Mouse (Mus musculus) stomach, postnatal 0 days (tissue): ENCODE measurements around the gene Arid5b. TPM values are rescaled to one million over a fixed set of nuclear protein-coding genes. Genes with fewer than 3 reads are reported as not detected.

Experiments used
- ATAC-seq: fragments of 200-750 bp; cut with Nextera tagmentation; 2 replicates; pipeline ENCODE4 v1.8.0; 2017; ENCODE audit not compliant: low FRiP score, low TSS enrichment
- DNase-seq: peaks from one replicate; pipeline ENCODE4 v3.0.0-alpha.2; 2016; ENCODE audit warnings: low spot score
- H3K27ac ChIP-seq: fragments of 300-500 bp; sonication (generic); replicated peaks from 2 replicates; pipeline ENCODE4 v1.5.1; 2014; ENCODE audit warnings: mild to moderate bottlenecking, control low read depth
- H3K27me3 ChIP-seq: fragments of 300-500 bp; sonication (generic); 2 replicates; pipeline ENCODE4 v1.6.1; 2014; ENCODE audit warnings: low read length; ENCODE audit not compliant: control insufficient read depth, insufficient read depth
- H3K36me3 ChIP-seq: fragments of 300-500 bp; sonication (generic); 2 replicates; pipeline ENCODE4 v1.6.1; 2014; ENCODE audit warnings: low read length, mixed read lengths; ENCODE audit not compliant: control insufficient read depth, insufficient read depth
- H3K4me1 ChIP-seq: fragments of 300-500 bp; sonication (generic); replicated peaks from 2 replicates; pipeline ENCODE4 v1.6.1; 2014; ENCODE audit warnings: antibody characterized with exemption; ENCODE audit not compliant: control insufficient read depth, insufficient read depth
- H3K4me2 ChIP-seq: fragments of 300-500 bp; sonication (generic); replicated peaks from 2 replicates; pipeline ENCODE4 v1.6.1; 2014; ENCODE audit warnings: low read depth, mild to moderate bottlenecking, control low read depth, moderate library complexity
- H3K4me3 ChIP-seq: fragments of 300-500 bp; sonication (generic); 2 replicates; pipeline ENCODE4 v1.5.1; 2014; ENCODE audit warnings: low read depth, low read length, control low read depth
- H3K9ac ChIP-seq: fragments of 300-500 bp; sonication (generic); 2 replicates; pipeline ENCODE4 v1.6.1; 2014; ENCODE audit warnings: mild to moderate bottlenecking, low read length, control low read depth, mixed read lengths
- H3K9me3 ChIP-seq: fragments of 300-500 bp; sonication (generic); 2 replicates; pipeline ENCODE4 v1.6.1; 2016; ENCODE audit warnings: low read length; ENCODE audit not compliant: control insufficient read depth
- CTCF ChIP-seq: IDR thresholded peaks from 2 replicates; pipeline ENCODE4 v1.5.1; 2016; ENCODE audit warnings: antibody characterized with exemption, low read depth, mild to moderate bottlenecking, moderate library complexity
- EP300 ChIP-seq: optimal IDR thresholded peaks from 2 replicates; pipeline ENCODE3; 2016; ENCODE audit warnings: antibody characterized with exemption
- WGBS: fragments of 180-500 bp; shearing (Covaris S2); extraction: QIAGEN DNeasy Blood & Tissue Kit; methylation state at CpG from one replicate; pipeline ENCODE4 v1.1.7; 2014; 5-methylcytosine and 5-hydroxymethylcytosine counted together
- polyA plus RNA-seq: library from polyadenylated mRNA; unstranded; fragments of >200 nt; fragmentation: Nextera tagmentation; extraction: Ambion mirVana; gene quantifications from 2 replicates; pipeline ENCODE4 v1.2.1, GENCODE M21; 2015

Gene Arid5b
- polyA plus RNA-seq, 1 experiment from 2014 or later: 18.3 TPM

GRCm38 (mm10) chr10:68240804-68241485 is 37.6 kb downstream of the Arid5b start:
- DNase-seq (peak; percentile 18), ATAC-seq (peak; percentile 57; the same call in 1 of the 2 replicates)
- TF ChIP-seq EP300 (no peak), CTCF (no peak)
- no peak overlapping the region for H3K4me2 ChIP-seq
- H3K27me3 ChIP-seq: no peaks in the 10 kb centered on the region
- peak overlapping the region; percentile 58; the same call in 1 of the 2 replicates for H3K27ac ChIP-seq
- H3K4me1 ChIP-seq: peaks cover 8% of the 10 kb centered on the region; the same call in 1 of the 2 replicates
- peaks cover 6% of the 10 kb centered on the region; the same call in 1 of the 2 replicates for H3K36me3 ChIP-seq
- no peaks in the 10 kb centered on the region for H3K9me3 ChIP-seq
- 69% methylated on average over 13 of the region's 13 CpGs for WGBS
- no peak overlapping the region for H3K9ac ChIP-seq
- H3K4me3 ChIP-seq: no peak overlapping the region

DNA sequence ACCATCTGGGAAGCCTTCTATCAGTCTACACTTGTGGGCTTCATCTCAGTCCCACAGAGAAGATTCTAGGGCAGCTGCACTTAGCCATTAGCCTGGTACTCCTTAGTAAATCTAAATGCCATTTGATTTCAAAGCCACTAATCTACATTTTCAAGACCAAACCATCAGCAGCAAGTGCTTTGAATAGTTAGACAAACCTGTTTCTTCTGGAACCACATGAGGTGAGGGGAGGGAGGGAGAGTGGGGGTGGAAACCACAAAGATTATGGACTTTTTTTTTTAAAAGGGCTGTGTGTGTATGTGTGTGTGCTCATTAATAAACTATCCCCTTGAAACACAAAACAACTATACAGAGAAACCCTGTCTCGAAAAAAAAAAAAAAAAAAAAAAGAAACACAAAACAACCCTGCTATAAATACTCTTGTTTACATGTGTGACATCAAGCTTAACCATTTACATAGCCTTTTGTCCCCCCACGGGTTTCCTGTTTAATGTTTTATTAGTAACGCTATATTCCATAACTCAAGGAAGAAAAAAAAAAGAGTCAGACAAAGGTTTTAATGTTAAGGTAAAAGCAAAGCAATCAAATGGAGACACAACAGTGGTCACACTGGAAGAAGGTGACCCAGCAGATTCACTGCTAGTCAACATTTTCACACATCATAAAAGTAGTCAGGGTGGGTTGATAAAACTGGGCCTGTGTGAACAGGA is 38.3 kb downstream of the Arid5b start:
- WGBS: 38% methylated on average over 3 of the region's 3 CpGs

DNA sequence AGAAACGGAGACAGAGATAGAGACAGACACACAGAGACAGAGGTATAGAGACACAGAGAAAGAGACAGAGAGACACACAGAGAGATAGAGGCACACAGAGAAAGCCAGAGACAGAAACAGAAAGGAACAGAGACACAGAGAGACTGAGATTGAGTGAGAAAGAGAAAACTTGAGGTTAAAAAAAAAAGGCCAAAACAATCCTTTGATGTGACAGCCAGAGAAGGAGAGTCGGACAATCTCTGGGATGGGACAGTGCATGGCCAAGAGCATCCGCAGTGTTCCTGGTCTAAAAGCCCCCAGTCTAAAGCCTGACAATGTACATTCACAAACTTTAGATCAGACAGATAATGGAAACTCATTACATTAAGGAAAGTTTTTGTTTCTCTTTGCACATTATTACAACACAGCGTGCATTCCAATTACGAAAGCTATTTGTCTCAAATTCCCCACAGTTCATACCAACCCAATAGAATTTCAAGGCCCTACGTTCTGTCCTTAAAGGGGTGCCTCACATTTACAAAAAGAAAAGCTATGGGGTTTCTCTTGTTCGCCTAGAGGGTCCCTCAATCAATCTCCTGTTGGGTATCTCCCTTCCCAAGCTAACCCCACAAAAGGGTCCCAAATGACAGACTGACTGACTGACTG is 39.0 kb downstream of the Arid5b start:
- no peak for ATAC-seq
- Histone ChIP-seq H3K4me3 (no peak overlapping the region), H3K27ac (peak overlapping the region; percentile 63), H3K4me1 (peaks cover 8% of the 10 kb centered on the region; the same call in 1 of the 2 replicates), H3K36me3 (peaks cover 6% of the 10 kb centered on the region; the same call in 1 of the 2 replicates), H3K9ac (no peak overlapping the region), H3K4me2 (no peak overlapping the region), H3K9me3 (no peaks in the 10 kb centered on the region), H3K27me3 (no peaks in the 10 kb centered on the region)
- 64% methylated on average over 7 of the region's 7 CpGs for WGBS
- no peak for TF ChIP-seq EP300
- no peak for TF ChIP-seq CTCF
- no peak for DNase-seq

More for the DNA sequence above, 38.3 kb downstream of the Arid5b start:
- Histone ChIP-seq H3K4me3 (no peak overlapping the region), H3K4me1 (peaks cover 8% of the 10 kb centered on the region; the same call in 1 of the 2 replicates), H3K9ac (no peak overlapping the region), H3K27me3 (no peaks in the 10 kb centered on the region), H3K27ac (peak overlapping the region; percentile 63), H3K9me3 (no peaks in the 10 kb centered on the region), H3K36me3 (peaks cover 6% of the 10 kb centered on the region; the same call in 1 of the 2 replicates), H3K4me2 (no peak overlapping the region)
- no peak for TF ChIP-seq EP300
- no peak for DNase-seq
- no peak for ATAC-seq

DNA sequence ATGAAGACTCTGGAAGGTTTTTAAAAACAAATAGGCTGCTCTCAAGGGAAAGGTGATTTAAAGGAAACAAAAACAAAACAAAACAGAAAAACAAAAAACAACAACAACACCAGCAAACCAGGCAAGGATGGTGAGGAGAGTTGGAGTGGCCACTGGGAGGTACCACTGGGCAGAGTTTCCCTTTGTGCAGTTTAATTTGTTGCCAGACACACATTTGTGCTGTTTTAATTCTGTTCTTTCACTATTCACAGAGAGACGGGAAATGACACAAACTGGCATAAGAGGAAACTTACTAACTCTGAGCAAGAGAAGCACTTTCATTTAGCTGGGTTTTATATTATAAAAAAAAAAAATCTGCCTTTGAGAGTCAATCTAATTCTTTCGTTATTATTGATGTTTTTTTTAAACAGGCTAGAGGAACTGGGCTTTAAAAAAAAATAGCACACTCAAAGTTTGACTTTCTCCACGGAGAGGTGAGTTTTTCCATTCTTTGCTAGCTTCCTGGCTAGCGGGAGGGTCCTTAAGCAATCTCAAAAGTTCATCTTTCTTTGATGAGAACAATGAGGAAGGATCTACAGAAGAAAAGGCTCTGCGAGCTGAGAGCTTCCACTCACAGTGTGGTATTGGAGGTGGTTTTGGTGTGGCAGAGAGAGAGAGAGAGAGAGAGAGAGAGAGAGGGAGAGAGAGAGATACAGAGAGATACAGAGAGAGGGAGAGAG is 39.7 kb downstream of the Arid5b start:
- TF ChIP-seq CTCF (peak; percentile 50), EP300 (no peak)
- Histone ChIP-seq H3K9ac (no peak overlapping the region), H3K4me3 (no peak overlapping the region), H3K4me1 (peaks cover 8% of the 10 kb centered on the region; the same call in 1 of the 2 replicates), H3K27me3 (no peaks in the 10 kb centered on the region), H3K9me3 (no peaks in the 10 kb centered on the region), H3K4me2 (no peak overlapping the region), H3K36me3 (peaks cover 6% of the 10 kb centered on the region; the same call in 1 of the 2 replicates), H3K27ac (peak overlapping the region; percentile 63; the same call in 1 of the 2 replicates)
- DNase-seq (no peak), ATAC-seq (no peak)
- 44% methylated on average over 5 of the region's 5 CpGs for WGBS

- H3K4me3 ChIP-seq: no peak overlapping the region
- no peak overlapping the region for H3K9ac ChIP-seq
- H3K9me3 ChIP-seq: no peaks in the 10 kb centered on the region
- ATAC-seq: no peak
- H3K27ac ChIP-seq: no peak overlapping the region; the same call in 1 of the 2 replicates
- H3K4me1 ChIP-seq: peaks cover 8% of the 10 kb centered on the region; the same call in 1 of the 2 replicates
- 15% methylated on average over 3 of the region's 3 CpGs for WGBS
- TF ChIP-seq CTCF: no peak
- TF ChIP-seq EP300: no peak
- no peaks in the 10 kb centered on the region for H3K27me3 ChIP-seq
- no peak for DNase-seq
- peaks cover 6% of the 10 kb centered on the region; the same call in 1 of the 2 replicates for H3K36me3 ChIP-seq
- no peak overlapping the region for H3K4me2 ChIP-seq
These were observed 40.4 kb downstream of the Arid5b start for GRCm38 (mm10) chr10:68238182-68238581.
